Mouse (Mus musculus) bone marrow macrophage, adult 2 months (primary cell): ENCODE data around the gene Gm525.

ENCODE experiments used
- CTCF ChIP-seq: IDR thresholded peaks from 2 replicates; pipeline ENCODE4 v1.5.1; 2012; ENCODE audit warnings: low read depth, mild to moderate bottlenecking, low read length, moderate library complexity
- POLR2A ChIP-seq: IDR thresholded peaks from 2 replicates; pipeline ENCODE4 v1.6.1; 2012; ENCODE audit warnings: mild to moderate bottlenecking, low read depth, low read length, borderline replicate concordance

DNA sequence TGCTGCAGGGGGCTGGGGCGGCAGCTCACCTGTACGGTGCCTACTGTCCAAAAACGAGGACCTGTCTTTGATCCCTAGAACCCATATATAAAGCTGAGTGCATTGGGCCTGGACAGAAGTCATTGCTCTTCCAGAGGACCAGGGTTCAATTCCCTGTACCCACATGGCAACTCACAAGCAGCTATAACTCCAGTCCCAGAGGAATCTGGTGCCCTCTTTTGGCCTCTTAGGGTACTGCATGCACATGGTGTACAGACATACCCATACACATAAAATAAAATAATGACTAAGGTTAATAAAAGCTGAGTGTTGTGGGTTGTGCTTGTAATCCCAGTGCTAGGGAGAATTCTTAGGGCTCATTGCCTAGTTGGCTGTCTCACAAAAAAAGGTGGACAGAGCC, 8.3 kb upstream of the Gm525 start:
- TF ChIP-seq CTCF (0 out of 2 replicates have a peak, but pooled peaks have one; percentile 25), POLR2A (no peak)
